ENCODE assay signal across 14 mouse cellular contexts in the genomic region with DNA sequence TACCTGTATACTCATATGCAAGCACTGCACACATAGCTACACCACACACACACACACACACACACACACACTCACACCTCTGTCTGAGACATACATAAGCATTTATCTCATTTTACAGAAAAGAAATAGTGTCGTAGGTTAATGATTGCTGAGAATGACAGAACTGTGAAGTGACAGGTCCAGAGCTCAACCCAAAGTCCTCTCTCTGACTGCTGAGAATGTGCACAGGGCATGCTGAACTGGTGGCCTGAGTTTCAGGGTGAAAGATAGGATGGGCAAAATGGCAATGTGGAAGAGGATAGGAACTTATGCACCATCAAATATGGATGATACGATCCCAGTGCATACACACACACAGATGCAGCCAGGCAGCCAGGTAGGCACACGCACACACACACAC.
"Had no signal": no experiment of that assay in that cellular context is flagged by ENCODE, and none has a peak within 500 bp of the region (broad histone marks: within the 10 kb centered on the region; RNA-seq: fewer than 3 reads in every experiment).

No protein-coding gene starts in this region.

- H3K4me2 ChIP-seq: limb, embryonic 12.5 days; liver, embryonic 13.5 days; lung, embryonic 14.5 days; midbrain, embryonic 15.5 days; neural tube, embryonic 12.5 days; stomach, embryonic 15.5 days had no signal

- H3K27me3 ChIP-seq: limb, embryonic 12.5 days; liver, embryonic 13.5 days; midbrain, embryonic 15.5 days; neural tube, embryonic 12.5 days; stomach, embryonic 15.5 days had no signal

- ATAC-seq: hindbrain, postnatal 0 days; midbrain, embryonic 15.5 days had no signal

- H3K4me3 ChIP-seq: limb, embryonic 12.5 days; liver, embryonic 13.5 days; midbrain, embryonic 10.5 days; midbrain, embryonic 15.5 days; neural tube, embryonic 12.5 days; stomach, embryonic 15.5 days had no signal

- H3K36me3 ChIP-seq: liver, embryonic 13.5 days; stomach, embryonic 15.5 days had no signal

- H3K9me3 ChIP-seq: limb, embryonic 12.5 days; liver, embryonic 13.5 days; midbrain, embryonic 10.5 days; midbrain, embryonic 15.5 days; neural tube, embryonic 12.5 days; stomach, embryonic 15.5 days had no signal

- H3K27ac ChIP-seq: hindbrain, postnatal 0 days; limb, embryonic 12.5 days; liver, embryonic 13.5 days; midbrain, embryonic 10.5 days; midbrain, embryonic 15.5 days; neural tube, embryonic 12.5 days; stomach, embryonic 15.5 days had no signal

- DNase-seq: kidney, postnatal 14 days; layer of hippocampus, adult 9-11 months; layer of hippocampus, postnatal 36 days; liver, embryonic 13.5 days; lung, embryonic 14.5 days; lung, postnatal 10 days; lung, postnatal 4 days; thymus, postnatal 36 days had no signal

- H3K9ac ChIP-seq: limb, embryonic 12.5 days; liver, embryonic 13.5 days; lung, embryonic 14.5 days; midbrain, embryonic 15.5 days; neural tube, embryonic 12.5 days; stomach, embryonic 15.5 days had no signal
